Mouse (Mus musculus) heart, adult 2 months (tissue): Measurements from ENCODE around the gene Gal3st3. TPM values are rescaled to one million over a fixed set of nuclear protein-coding genes. Genes with fewer than 3 reads are reported as not detected.

Experiments
- DNase-seq, 2 experiments: peaks; one replicate each; pipeline ENCODE4 v3.0.0; 2021
- H3K27ac ChIP-seq: fragments of 200-600 bp; 2 replicates; pipeline ENCODE4 v1.8.1; 2022
- H3K27me3 ChIP-seq: fragments of 200-500 bp; 2 replicates; pipeline ENCODE4 v1.6.1; 2012; ENCODE audit warnings: mild to moderate bottlenecking, low read length, inconsistent platforms, mixed read lengths; ENCODE audit not compliant: control insufficient read depth, insufficient read depth
- H3K36me3 ChIP-seq: fragments of 200-500 bp; 2 replicates; pipeline ENCODE4 v1.6.1; 2012; ENCODE audit warnings: low read length, inconsistent platforms; ENCODE audit not compliant: control insufficient read depth, insufficient read depth
- H3K4me1 ChIP-seq: fragments of 200-500 bp; 2 replicates; pipeline ENCODE4 v1.6.1; 2011; ENCODE audit warnings: low read length; ENCODE audit not compliant: control insufficient read depth, insufficient read depth
- H3K4me3 ChIP-seq: fragments of 200-600 bp; 2 replicates; pipeline ENCODE4 v1.8.1; 2022
- H3K79me2 ChIP-seq: fragments of 200-500 bp; replicated peaks from 2 replicates; pipeline ENCODE4 v1.6.1; 2012; ENCODE audit warnings: mild to moderate bottlenecking, inconsistent platforms, low read length, moderate library complexity, mixed read lengths; ENCODE audit not compliant: control insufficient read depth, insufficient read depth
- H3K9ac ChIP-seq: fragments of 200-500 bp; 2 replicates; pipeline ENCODE4 v1.6.1; 2012; ENCODE audit warnings: low read depth, mild to moderate bottlenecking, control low read depth, inconsistent platforms, low read length, mixed read lengths
- CTCF ChIP-seq: fragments of 200-600 bp; IDR thresholded peaks from 2 replicates; pipeline ENCODE4 v1.8.1; 2022; ENCODE audit warnings: antibody characterized with exemption, mild to moderate bottlenecking, moderate library complexity
- EP300 ChIP-seq: fragments of 200-500 bp; IDR thresholded peaks from 2 replicates; pipeline ENCODE4 v1.6.1; 2011; ENCODE audit warnings: low read depth, low read length, control low read depth; ENCODE audit not compliant: insufficient read depth
- POLR2A ChIP-seq: fragments of 200-500 bp; IDR thresholded peaks from 2 replicates; pipeline ENCODE4 v1.6.1; 2011; ENCODE audit warnings: mild to moderate bottlenecking, low read depth, low read length, control low read depth; ENCODE audit not compliant: insufficient read depth
- WGBS: fragments of 180-500 bp; shearing (Covaris S2); methylation state at CpG from one replicate; pipeline ENCODE4 v1.1.7; 2018; 5-methylcytosine and 5-hydroxymethylcytosine counted together
- intact Hi-C: fragments of 180-260 bp; cut with DNase I; formaldehyde crosslinking; loops from one replicate; pipeline ENCODE4 v1.15.1; 2025
- polyA plus RNA-seq: library from polyadenylated mRNA; depleted of rRNA; stranded (reverse); fragments of >200 nt; gene quantifications from 2 replicates; pipeline ENCODE4 v1.2.3, GENCODE M21; 2012
- total RNA-seq, 2 experiments: library from RNA; stranded (reverse); gene quantifications; 2 replicates each; pipeline ENCODE4 v1.2.3; 2021

The Gal3st3 gene
- total and polyA plus RNA-seq, 3 experiments = 27.2 to 36.1 (median 29.9) TPM

- intact Hi-C loops = loop anchor here (2.0 to 5.0 kb wide), 2 partner anchors 19 to 108 kb away; partner anchors contain the start of gene Sf3b2
- Histone ChIP-seq H3K36me3 (peaks cover 17% of the 10 kb centered on the region), H3K27ac (no peak overlapping the region), H3K79me2 (peaks cover 2% of the 10 kb centered on the region; the same call in 1 of the 2 replicates), H3K27me3 (no peaks in the 10 kb centered on the region), H3K4me1 (peaks cover 12% of the 10 kb centered on the region), H3K9ac (no peak overlapping the region), H3K4me3 (no peak overlapping the region)
- WGBS = 87% methylated on average over 5 of the region's 5 CpGs
- TF ChIP-seq CTCF (no peak), EP300 (no peak), POLR2A (no peak)
- no peak for DNase-seq
Observed at GRCm38 (mm10) chr19:5275736-5276135, 22.4 kb upstream of the Gal3st3 start.

- H3K9ac ChIP-seq = no peak overlapping the region
- H3K27me3 ChIP-seq = no peaks in the 10 kb centered on the region
- H3K79me2 ChIP-seq = peaks cover 2% of the 10 kb centered on the region; the same call in 1 of the 2 replicates
- TF ChIP-seq POLR2A (no peak), EP300 (no peak), CTCF (peak; percentile 26)
- H3K27ac ChIP-seq = no peak overlapping the region
- WGBS = 89% methylated on average over 2 of the region's 2 CpGs
- intact Hi-C loops = loop anchor here (5.0 kb wide), 1 partner anchor 109 kb away; no protein-coding TSS in a partner anchor
- H3K4me1 ChIP-seq = peaks cover 12% of the 10 kb centered on the region
- no peak overlapping the region for H3K4me3 ChIP-seq
- DNase-seq = peak in 1 of 2 experiments; percentile 5
- peaks cover 17% of the 10 kb centered on the region for H3K36me3 ChIP-seq
Observed at GRCm38 (mm10) chr19:5276531-5276930, 21.6 kb upstream of the Gal3st3 start.

- TF ChIP-seq POLR2A = no peak
- TF ChIP-seq CTCF = peak; percentile 45
- H3K27me3 ChIP-seq = no peaks in the 10 kb centered on the region
- peaks cover 2% of the 10 kb centered on the region; the same call in 1 of the 2 replicates for H3K79me2 ChIP-seq
- intact Hi-C loops = loop anchor here (5.0 kb wide), 1 partner anchor 110 kb away; no protein-coding TSS in a partner anchor
- H3K27ac ChIP-seq = no peak overlapping the region
- 100% methylated on average over 3 of the region's 3 CpGs for WGBS
- H3K4me3 ChIP-seq = no peak overlapping the region
- DNase-seq = no peak
- peaks cover 17% of the 10 kb centered on the region for H3K36me3 ChIP-seq
- H3K9ac ChIP-seq = no peak overlapping the region
- peaks cover 10% of the 10 kb centered on the region for H3K4me1 ChIP-seq
Observed at GRCm38 (mm10) chr19:5277140-5277539, 21.0 kb upstream of the Gal3st3 start.

GRCm38 (mm10) chr19:5278381-5278780 is 19.8 kb upstream of the Gal3st3 start:
- no peaks in the 10 kb centered on the region for H3K79me2 ChIP-seq
- peaks cover 10% of the 10 kb centered on the region for H3K4me1 ChIP-seq
- H3K36me3 ChIP-seq = peaks cover 17% of the 10 kb centered on the region
- H3K9ac ChIP-seq = no peak overlapping the region
- no peak overlapping the region for H3K4me3 ChIP-seq
- 79% methylated on average over 8 of the region's 8 CpGs for WGBS
- peak; percentile 19 to 21 for DNase-seq
- H3K27ac ChIP-seq = no peak overlapping the region
- intact Hi-C loops = loop anchor here (5.0 kb wide), 1 partner anchor 111 kb away; no protein-coding TSS in a partner anchor
- H3K27me3 ChIP-seq = no peaks in the 10 kb centered on the region
- TF ChIP-seq CTCF = no peak
- TF ChIP-seq EP300 = no peak
- no peak for TF ChIP-seq POLR2A

- Histone ChIP-seq H3K36me3 (peaks cover 10% of the 10 kb centered on the region), H3K9ac (peak within 1 kb of the TSS; percentile 73), H3K27me3 (no peaks in the 10 kb centered on the region), H3K4me1 (peaks cover 5% of the 10 kb centered on the region), H3K79me2 (0 out of 2 replicates have a peak, but pooled peaks cover 2% of the 10 kb centered on the region), H3K4me3 (peak within 1 kb of the TSS; percentile 76), H3K27ac (peak within 1 kb of the TSS; percentile 89)
- intact Hi-C loops = loop anchor here (2.0 kb wide), 1 partner anchor 20 kb away; no protein-coding TSS in a partner anchor
- TF ChIP-seq EP300 (peak; percentile 88), CTCF (peak; percentile 88), POLR2A (peak; percentile 87)
- DNase-seq = peak; percentile 98
- WGBS = under 1% methylated on average over 46 of the region's 46 CpGs
Observed at GRCm38 (mm10) chr19:5294972-5295735, 3.0 kb upstream of the Gal3st3 start, which contains the start of gene Sf3b2. Sf3b2 (minus strand) TSS chr19:5295455.

GRCm38 (mm10) chr19:5295736-5296075 is 2.4 kb upstream of the Gal3st3 start:
- intact Hi-C loops = loop anchor here (2.0 kb wide), 1 partner anchor 21 kb away; no protein-coding TSS in a partner anchor
- H3K36me3 ChIP-seq = peaks cover 10% of the 10 kb centered on the region
- peak overlapping the region; percentile 35 for H3K9ac ChIP-seq
- peak overlapping the region; percentile 63 for H3K4me3 ChIP-seq
- H3K79me2 ChIP-seq = 0 out of 2 replicates have a peak, but pooled peaks cover 2% of the 10 kb centered on the region
- H3K27ac ChIP-seq = peak overlapping the region; percentile 81
- DNase-seq = no peak
- 5% methylated on average over 13 of the region's 13 CpGs for WGBS
- H3K27me3 ChIP-seq = no peaks in the 10 kb centered on the region
- H3K4me1 ChIP-seq = peaks cover 8% of the 10 kb centered on the region
- TF ChIP-seq POLR2A = no peak
- no peak for TF ChIP-seq EP300
- TF ChIP-seq CTCF = no peak
